Mouse (Mus musculus) spleen, adult 2 months (tissue): ENCODE results near the gene Gm44965. TPM values are rescaled to one million over a fixed set of nuclear protein-coding genes. Genes with fewer than 3 reads are reported as not detected.

ENCODE experiments used
- DNase-seq, 2 experiments: peaks; one replicate each; pipeline versions ENCODE4 v3.0.0 to v3.0.0-alpha.2; 2012 to 2021; ENCODE audit warnings: low spot score in 2 of 2, low read depth in 1 of 2
- H3K27ac ChIP-seq: fragments of 200-500 bp; 2 replicates; pipeline ENCODE4 v1.5.1; 2012; ENCODE audit warnings: low read length, inconsistent platforms; ENCODE audit not compliant: insufficient read depth
- H3K27me3 ChIP-seq: fragments of 200-500 bp; 2 replicates; pipeline ENCODE4 v1.6.1; 2012; ENCODE audit warnings: mild to moderate bottlenecking, moderate library complexity, low read length, inconsistent platforms; ENCODE audit not compliant: control insufficient read depth, insufficient read depth
- H3K36me3 ChIP-seq: fragments of 200-500 bp; 2 replicates; pipeline ENCODE4 v1.6.1; 2012; ENCODE audit warnings: mild to moderate bottlenecking, low read length, inconsistent platforms; ENCODE audit not compliant: control insufficient read depth, insufficient read depth
- H3K4me1 ChIP-seq: fragments of 200-500 bp; 2 replicates; pipeline ENCODE4 v1.6.1; 2011; ENCODE audit warnings: inconsistent platforms; ENCODE audit not compliant: control insufficient read depth, insufficient read depth, insufficient read length
- H3K4me3 ChIP-seq: fragments of 200-500 bp; 2 replicates; pipeline ENCODE4 v1.5.1; 2011; ENCODE audit warnings: mild to moderate bottlenecking, inconsistent platforms; ENCODE audit not compliant: insufficient read depth, insufficient read length; ENCODE audit errors: extremely low read depth
- CTCF ChIP-seq: fragments of 200-500 bp; IDR thresholded peaks from 2 replicates; pipeline ENCODE4 v1.5.1; 2011; ENCODE audit warnings: mild to moderate bottlenecking, inconsistent platforms; ENCODE audit not compliant: insufficient read depth, insufficient read length, insufficient replicate concordance; ENCODE audit errors: extremely low read depth
- POLR2A ChIP-seq: fragments of 200-500 bp; IDR thresholded peaks from 2 replicates; pipeline ENCODE4 v1.6.1; 2011; ENCODE audit warnings: low read depth, low read length, inconsistent platforms
- WGBS: fragments of 180-500 bp; shearing (Covaris S2); methylation state at CpG from one replicate; pipeline ENCODE4 v1.1.7; 2018; 5-methylcytosine and 5-hydroxymethylcytosine counted together
- polyA plus RNA-seq: library from polyadenylated mRNA; depleted of rRNA; stranded (reverse); fragments of >200 nt; gene quantifications from 2 replicates; pipeline ENCODE4 v1.2.3, GENCODE M21; 2012

The Gm44965 gene
- polyA plus RNA-seq, 1 experiment, result not detected

GRCm38 (mm10) chr6:48568036-48568984 is 25.4 kb upstream of the Gm44965 start:
- Histone ChIP-seq H3K27me3 (no peaks in the 10 kb centered on the region), H3K4me3 (no peak overlapping the region), H3K36me3 (no peaks in the 10 kb centered on the region), H3K4me1 (peaks cover 2% of the 10 kb centered on the region; the same call in 1 of the 2 replicates), H3K27ac (no peak overlapping the region)
- no peak for DNase-seq
- no peak for TF ChIP-seq POLR2A
- TF ChIP-seq CTCF, result no peak
- WGBS, result 71% methylated on average over 21 of the region's 21 CpGs

GRCm38 (mm10) chr6:48569065-48569807 is 24.5 kb upstream of the Gm44965 start:
- TF ChIP-seq POLR2A, result no peak
- TF ChIP-seq CTCF, result no peak
- WGBS, result 59% methylated on average over 7 of the region's 8 CpGs
- H3K4me1 ChIP-seq, result peaks cover 2% of the 10 kb centered on the region; the same call in 1 of the 2 replicates
- no peaks in the 10 kb centered on the region for H3K27me3 ChIP-seq
- no peak overlapping the region for H3K27ac ChIP-seq
- no peak for DNase-seq
- no peaks in the 10 kb centered on the region for H3K36me3 ChIP-seq
- no peak overlapping the region for H3K4me3 ChIP-seq

- no peak for DNase-seq
- TF ChIP-seq CTCF (no peak), POLR2A (no peak)
- peak overlapping the region; percentile 2; the same call in 1 of the 2 replicates for H3K27ac ChIP-seq
Observed at GRCm38 (mm10) chr6:48572014-48572413, 21.7 kb upstream of the Gm44965 start.

GRCm38 (mm10) chr6:48572572-48573061 is 21.1 kb upstream of the Gm44965 start, which contains the start of gene Rarres2:
Gene Rarres2, minus strand, starts transcription at chr6:48572789.
- H3K36me3 ChIP-seq, result no peaks in the 10 kb centered on the region
- H3K27me3 ChIP-seq, result no peaks in the 10 kb centered on the region
- H3K4me3 ChIP-seq, result peak within 1 kb of the TSS; percentile 10; the same call in 1 of the 2 replicates
- DNase-seq, result no peak
- TF ChIP-seq POLR2A, result no peak
- no peak for TF ChIP-seq CTCF
- WGBS, result 76% methylated on average over 6 of the region's 6 CpGs
- peaks cover 2% of the 10 kb centered on the region; the same call in 1 of the 2 replicates for H3K4me1 ChIP-seq
- H3K27ac ChIP-seq, result peak within 1 kb of the TSS; percentile 2; the same call in 1 of the 2 replicates

More at GRCm38 (mm10) chr6:48572014-48572413, 21.7 kb upstream of the Gm44965 start:
- Histone ChIP-seq H3K27me3 (no peaks in the 10 kb centered on the region), H3K4me1 (peaks cover 2% of the 10 kb centered on the region; the same call in 1 of the 2 replicates), H3K4me3 (peak overlapping the region; percentile 10; the same call in 1 of the 2 replicates), H3K36me3 (no peaks in the 10 kb centered on the region)
- 94% methylated on average over 5 of the region's 5 CpGs for WGBS

GRCm38 (mm10) chr6:48573280-48573679 is 20.5 kb upstream of the Gm44965 start:
- WGBS, result 63% methylated on average over 10 of the region's 10 CpGs
- no peak overlapping the region for H3K4me3 ChIP-seq
- TF ChIP-seq POLR2A (no peak), CTCF (no peak)
- H3K27me3 ChIP-seq, result no peaks in the 10 kb centered on the region
- no peak overlapping the region for H3K27ac ChIP-seq
- no peak for DNase-seq
- H3K36me3 ChIP-seq, result no peaks in the 10 kb centered on the region
- H3K4me1 ChIP-seq, result peaks cover 2% of the 10 kb centered on the region; the same call in 1 of the 2 replicates

- TF ChIP-seq CTCF (no peak), POLR2A (no peak)
- Histone ChIP-seq H3K27ac (no peak overlapping the region), H3K27me3 (no peaks in the 10 kb centered on the region), H3K4me3 (no peak overlapping the region), H3K36me3 (no peaks in the 10 kb centered on the region), H3K4me1 (peaks cover 2% of the 10 kb centered on the region; the same call in 1 of the 2 replicates)
- WGBS, result 91% methylated on average over 3 of the region's 3 CpGs
- DNase-seq, result no peak
Observed at GRCm38 (mm10) chr6:48573981-48574380, 19.8 kb upstream of the Gm44965 start.
